In the genomic region with DNA sequence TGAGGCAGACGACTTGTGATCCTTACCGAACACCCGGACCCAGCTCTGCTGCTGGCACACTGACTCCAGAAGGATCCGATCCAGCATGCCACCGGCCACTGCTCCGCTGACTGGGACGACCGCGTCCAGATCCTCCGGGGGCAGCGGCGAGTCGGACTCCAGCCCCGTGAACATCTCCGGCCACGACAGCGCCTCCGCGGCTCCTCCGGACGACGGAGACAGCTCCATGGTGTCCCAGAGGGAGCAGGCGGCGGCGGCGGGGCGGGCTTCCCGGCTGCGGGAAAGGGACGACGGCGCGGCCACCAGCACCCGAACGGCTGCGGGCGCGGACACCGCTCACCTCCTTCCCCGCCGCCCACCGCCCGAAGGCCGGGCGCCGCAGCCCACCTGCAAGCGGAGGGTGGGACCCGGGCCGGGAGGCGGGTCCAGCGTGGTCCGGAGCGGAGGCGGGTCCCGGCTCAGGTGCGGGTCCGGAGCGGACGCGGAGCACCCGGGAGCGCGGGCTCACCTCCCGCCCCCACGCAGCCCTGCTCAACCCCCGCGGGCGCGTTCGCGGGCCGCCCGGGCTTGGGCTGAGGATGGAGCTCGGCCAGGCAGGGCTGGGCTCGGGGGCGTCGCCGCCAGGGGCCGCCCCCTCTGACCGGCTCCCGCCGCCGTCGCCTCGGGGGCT, we compare ENCODE assay signal across 8 mouse cellular contexts. TPM values are rescaled to one million over a fixed set of nuclear protein-coding genes. Genes with fewer than 3 reads are reported as not detected.
DNase-seq lines count a peak whose midpoint lies in the region; ATAC-seq and TF ChIP-seq lines count a peak whose summit lies in the region.

No protein-coding gene starts in this region.

- no peaks in the 10 kb centered on the region for H3K9me3 ChIP-seq in intestine, embryonic 14.5 days (ENCODE audit: control insufficient read depth, low read length)

- TF ChIP-seq CTCF in gastrocnemius, adult 2 months (IDR thresholded peaks at IDR 0.05), result peak; percentile 31; the same call in 1 of the 2 replicates

- DNase-seq in heart, adult 11 months, result peak; percentile 97
- no peak for DNase-seq in heart, adult 8-10 months (ENCODE audit: low spot score)
- peak; percentile 48 to 70 for DNase-seq in cerebellum, postnatal 4 days (ENCODE audit: low spot score in 2 of 2)
- DNase-seq in gastrocnemius, adult 2 months, result peak; percentile 80
- DNase-seq in intestine, embryonic 14.5 days (ENCODE audit: low spot score), result peak; percentile 81
- peak; percentile 75 for DNase-seq in left cerebral cortex, postnatal 4 days
- peak; percentile 41 for DNase-seq in mesoderm, embryonic 11.5 days (ENCODE audit: low read depth, low spot score)
- peak; percentile 14 for DNase-seq in skeletal muscle tissue, adult 2 months (ENCODE audit: low read depth, low spot score)

- peak overlapping the region; percentile 90 for H3K4me3 ChIP-seq in gastrocnemius, adult 2 months
- peak overlapping the region; percentile 78 for H3K4me3 ChIP-seq in intestine, embryonic 14.5 days (ENCODE audit: low read depth, low read length)

- peak overlapping the region; percentile 69 for H3K4me2 ChIP-seq in intestine, embryonic 14.5 days (ENCODE audit: low read length)

- H3K36me3 ChIP-seq in intestine, embryonic 14.5 days (ENCODE audit: control insufficient read depth, insufficient read depth, low read length), result no peaks in the 10 kb centered on the region

- peaks cover 6% of the 10 kb centered on the region; the same call in 1 of the 2 replicates for H3K4me1 ChIP-seq in intestine, embryonic 14.5 days (replicated peaks; ENCODE audit: control insufficient read depth, insufficient read depth, low read length)

- H3K9ac ChIP-seq in intestine, embryonic 14.5 days (ENCODE audit: low read length), result peak overlapping the region; percentile 57

- WGBS in intestine, embryonic 14.5 days, result under 1% methylated on average over 67 of the region's 85 CpGs

- H3K27ac ChIP-seq in gastrocnemius, adult 2 months, result peak overlapping the region; percentile 91
- peak overlapping the region; percentile 92 for H3K27ac ChIP-seq in intestine, embryonic 14.5 days (ENCODE audit: low read depth)

- peak; percentile 92 for ATAC-seq in intestine, embryonic 14.5 days (replicated peaks; ENCODE audit: low FRiP score, low TSS enrichment, low read depth)

- intact Hi-C loops in gastrocnemius, adult 2 months (cut with DNase I), result loop anchor here (5.0 kb wide), 2 partner anchors 70 to 110 kb away; no protein-coding TSS in a partner anchor
- intact Hi-C loops in left cerebral cortex, postnatal 4 days (cut with DNase I), result loop anchor here (10.0 kb wide), 1 partner anchor 123 kb away; no protein-coding TSS in a partner anchor

- H3K27me3 ChIP-seq in intestine, embryonic 14.5 days (replicated peaks; ENCODE audit: control insufficient read depth, insufficient read depth, low read length), result no peaks in the 10 kb centered on the region

RNA-seq across cellular contexts. Expression of a gene that starts 0.5 kb away (rescaled TPM):
- 10 to 100 TPM; 20.2 to 26.5 (median 21.6) TPM for total RNA-seq in heart, adult 8-10 months (2022)
- total RNA-seq in gastrocnemius, adult 2 months (2021), result 1 to 10 TPM; 6.4 to 7.4 TPM
- polyA plus RNA-seq in intestine, embryonic 14.5 days (2014; fragmentation: Nextera tagmentation; extraction: Ambion mirVana), result 7.1 and 8.3 TPM in 2 replicates
- total RNA-seq in left cerebral cortex, postnatal 4 days (2021), result 10 to 100 TPM; 45.0 to 47.8 TPM

RNA-seq across cellular contexts. Expression of a gene that starts 46.5 kb away (rescaled TPM):
- 10 to 100 TPM in 3 of 4 experiments, 1 to 10 TPM in 1; 9.6 to 11.9 (median 10.7) TPM for total RNA-seq in heart, adult 8-10 months (2022)
- under 1 TPM; 0.33 to 0.45 TPM for total RNA-seq in gastrocnemius, adult 2 months (2021)
- polyA plus RNA-seq in intestine, embryonic 14.5 days (2014; fragmentation: Nextera tagmentation; extraction: Ambion mirVana), result 12.6 and 14.6 TPM in 2 replicates
- total RNA-seq in left cerebral cortex, postnatal 4 days (2021), result 1 to 10 TPM; 2.2 to 3.7 TPM
